Comparison of ENCODE assay signal across 20 mouse cellular contexts in the genomic region with DNA sequence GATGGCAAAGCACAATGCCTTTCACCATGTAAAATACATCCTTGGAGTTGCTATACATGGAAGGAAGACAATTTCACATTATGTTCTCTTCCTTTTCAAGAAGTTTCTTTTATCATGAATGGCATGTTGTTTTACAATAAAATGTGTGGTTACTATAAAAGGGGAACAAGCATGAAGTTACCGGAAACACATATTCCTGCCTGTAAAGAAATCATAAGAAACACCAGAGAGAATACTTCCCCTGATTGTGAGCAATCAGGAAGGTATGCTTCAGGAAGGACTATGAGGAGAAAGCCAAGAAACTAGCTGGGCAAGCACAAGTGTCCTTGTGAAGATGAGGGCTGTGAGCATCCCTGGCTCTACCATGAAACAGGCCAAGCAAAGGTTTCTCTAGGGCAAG. TPM values are rescaled to one million over a fixed set of nuclear protein-coding genes. Genes with fewer than 3 reads are reported as not detected.
"Had no signal": no experiment of that assay in that cellular context is flagged by ENCODE, and none has a peak within 500 bp of the region (broad histone marks: within the 10 kb centered on the region; RNA-seq: fewer than 3 reads in every experiment).

No protein-coding gene starts in this region.

- H3K27me3 ChIP-seq: intestine, embryonic 15.5 days; kidney, embryonic 15.5 days; limb, embryonic 13.5 days; liver, embryonic 15.5 days; lung, embryonic 15.5 days; megakaryocyte, embryonic 14.5 days; midbrain, embryonic 15.5 days; neural tube, embryonic 13.5 days had no signal

- H3K36me3 ChIP-seq: intestine, embryonic 15.5 days; kidney, embryonic 15.5 days; limb, embryonic 13.5 days; liver, embryonic 15.5 days; lung, embryonic 15.5 days; midbrain, embryonic 15.5 days; neural tube, embryonic 13.5 days had no signal

- ATAC-seq: intestine, embryonic 15.5 days; midbrain, embryonic 15.5 days had no signal

- H3K4me2 ChIP-seq: intestine, embryonic 15.5 days; kidney, embryonic 15.5 days; limb, embryonic 13.5 days; liver, embryonic 15.5 days; lung, embryonic 15.5 days; midbrain, embryonic 11.5 days; midbrain, embryonic 15.5 days; neural tube, embryonic 13.5 days had no signal

- H3K27ac ChIP-seq: intestine, embryonic 15.5 days; kidney, embryonic 15.5 days; limb, embryonic 13.5 days; liver, embryonic 15.5 days; lung, embryonic 15.5 days; midbrain, embryonic 15.5 days; neural tube, embryonic 13.5 days; stomach, postnatal 0 days had no signal

- H3K9me3 ChIP-seq: intestine, embryonic 15.5 days; kidney, embryonic 15.5 days; limb, embryonic 13.5 days; liver, embryonic 15.5 days; lung, embryonic 15.5 days; megakaryocyte, embryonic 14.5 days; midbrain, embryonic 15.5 days; neural tube, embryonic 13.5 days had no signal

- H3K4me3 ChIP-seq: intestine, embryonic 15.5 days; kidney, embryonic 15.5 days; limb, embryonic 13.5 days; liver, embryonic 15.5 days; lung, embryonic 15.5 days; megakaryocyte, embryonic 14.5 days; midbrain, embryonic 15.5 days; neural tube, embryonic 13.5 days had no signal

- H3K4me1 ChIP-seq: intestine, embryonic 15.5 days; kidney, embryonic 15.5 days; limb, embryonic 13.5 days; lung, embryonic 15.5 days; midbrain, embryonic 15.5 days; neural tube, embryonic 13.5 days had no signal

- DNase-seq: kidney, adult 2 months; kidney, postnatal 25 days; layer of hippocampus, adult 9-11 months; layer of hippocampus, postnatal 36 days; left cerebral cortex, postnatal 4 days; retina, postnatal 1 day; right cerebral cortex, postnatal 4 days; spleen, adult 18-20 months; thymus, postnatal 4 days had no signal

- H3K9ac ChIP-seq: intestine, embryonic 15.5 days; kidney, embryonic 15.5 days; limb, embryonic 13.5 days; liver, embryonic 15.5 days; lung, embryonic 15.5 days; midbrain, embryonic 15.5 days; neural tube, embryonic 13.5 days had no signal

RNA-seq across cellular contexts. Expression of a gene that starts 27.0 kb away (rescaled TPM):
- total RNA-seq: layer of hippocampus, postnatal 36 days; left cerebral cortex, postnatal 4 days; liver, adult 2 months had no signal
- polyA plus RNA-seq: intestine, embryonic 15.5 days; kidney, embryonic 15.5 days; limb, embryonic 13.5 days; liver, embryonic 15.5 days; lung, embryonic 15.5 days; midbrain, embryonic 11.5 days; midbrain, embryonic 15.5 days; neural tube, embryonic 13.5 days; stomach, postnatal 0 days had no signal
